Mouse (Mus musculus) forebrain, embryonic 13.5 days (tissue): ENCODE measurements around the gene Jak1. TPM values are rescaled to one million over a fixed set of nuclear protein-coding genes. Genes with fewer than 3 reads are reported as not detected.

Experiments
- ATAC-seq: fragments of 200-750 bp; cut with Nextera tagmentation; 2 replicates; pipeline ENCODE4 v1.8.0; 2017
- H3K27ac ChIP-seq: fragments of 300-500 bp; sonication (generic); 2 replicates; pipeline ENCODE4 v1.5.1; 2015; ENCODE audit warnings: inconsistent platforms, mild to moderate bottlenecking, moderate library complexity
- H3K27me3 ChIP-seq: fragments of 300-500 bp; sonication (generic); 2 replicates; pipeline ENCODE4 v1.6.1; 2015; ENCODE audit warnings: mild to moderate bottlenecking, inconsistent platforms
- H3K36me3 ChIP-seq: fragments of 300-500 bp; sonication (generic); 2 replicates; pipeline ENCODE4 v1.6.1; 2015; ENCODE audit warnings: mild to moderate bottlenecking, inconsistent platforms; ENCODE audit not compliant: poor library complexity, severe bottlenecking
- H3K4me1 ChIP-seq: fragments of 300-500 bp; sonication (generic); 2 replicates; pipeline ENCODE4 v1.6.1; 2015; ENCODE audit warnings: inconsistent platforms
- H3K4me2 ChIP-seq: fragments of 300-500 bp; sonication (generic); 2 replicates; pipeline ENCODE4 v1.6.1; 2015; ENCODE audit warnings: inconsistent platforms, mild to moderate bottlenecking, moderate library complexity
- H3K4me3 ChIP-seq: fragments of 300-500 bp; sonication (generic); 2 replicates; pipeline ENCODE4 v1.5.1; 2015; ENCODE audit warnings: mild to moderate bottlenecking, inconsistent platforms
- H3K9ac ChIP-seq: fragments of 300-500 bp; sonication (generic); 2 replicates; pipeline ENCODE4 v1.6.1; 2015; ENCODE audit warnings: mild to moderate bottlenecking, inconsistent platforms
- H3K9me3 ChIP-seq: fragments of 300-500 bp; sonication (generic); replicated peaks from 2 replicates; pipeline ENCODE4 v1.6.1; 2016; ENCODE audit warnings: inconsistent platforms
- WGBS: fragments of 180-500 bp; shearing (Covaris S2); methylation state at CpG from one replicate; pipeline ENCODE4 v1.1.7; 2015; 5-methylcytosine and 5-hydroxymethylcytosine counted together
- polyA plus RNA-seq: library from polyadenylated mRNA; unstranded; fragments of >200 nt; fragmentation: Nextera tagmentation; extraction: Ambion mirVana; gene quantifications from 2 replicates; pipeline ENCODE4 v1.2.1, GENCODE M21; 2015

The Jak1 gene
- polyA plus RNA-seq, 1 experiment from 2014 or later = 33.5 TPM

- no peaks in the 10 kb centered on the region for H3K4me1 ChIP-seq
- no peak overlapping the region for H3K4me3 ChIP-seq
- no peak overlapping the region for H3K4me2 ChIP-seq
- H3K27ac ChIP-seq = no peak overlapping the region
- no peak overlapping the region for H3K9ac ChIP-seq
- ATAC-seq = no peak
- H3K27me3 ChIP-seq = no peaks in the 10 kb centered on the region
- 83% methylated on average over 6 of the region's 6 CpGs for WGBS
- no peaks in the 10 kb centered on the region for H3K9me3 ChIP-seq
- peaks cover 15% of the 10 kb centered on the region; the same call in 1 of the 2 replicates for H3K36me3 ChIP-seq
These were observed 89.0 kb downstream of the Jak1 start for GRCm38 (mm10) chr4:101176123-101176522.

- Histone ChIP-seq H3K4me3 (no peak overlapping the region), H3K9ac (no peak overlapping the region), H3K4me2 (no peak overlapping the region), H3K9me3 (no peaks in the 10 kb centered on the region), H3K27ac (no peak overlapping the region), H3K4me1 (no peaks in the 10 kb centered on the region), H3K36me3 (peaks cover 26% of the 10 kb centered on the region; the same call in 1 of the 2 replicates), H3K27me3 (no peaks in the 10 kb centered on the region)
- ATAC-seq = no peak
- 79% methylated on average over 10 of the region's 10 CpGs for WGBS
These were observed 90.0 kb downstream of the Jak1 start for GRCm38 (mm10) chr4:101174916-101175625.

GRCm38 (mm10) chr4:101172738-101173137 lies 92.3 kb downstream of the Jak1 start:
- ATAC-seq = no peak

GRCm38 (mm10) chr4:101168189-101168778 lies 96.8 kb downstream of the Jak1 start:
- H3K27ac ChIP-seq = no peak overlapping the region
- H3K9ac ChIP-seq = no peak overlapping the region
- no peak overlapping the region for H3K4me2 ChIP-seq
- H3K9me3 ChIP-seq = no peaks in the 10 kb centered on the region
- no peaks in the 10 kb centered on the region for H3K27me3 ChIP-seq
- peak; percentile 50 for ATAC-seq
- WGBS = 61% methylated on average over 6 of the region's 6 CpGs
- H3K4me3 ChIP-seq = no peak overlapping the region
- peaks cover 30% of the 10 kb centered on the region for H3K36me3 ChIP-seq
- H3K4me1 ChIP-seq = no peaks in the 10 kb centered on the region

More at GRCm38 (mm10) chr4:101172738-101173137, 92.3 kb downstream of the Jak1 start:
- peaks cover 28% of the 10 kb centered on the region; the same call in 1 of the 2 replicates for H3K36me3 ChIP-seq
- H3K4me2 ChIP-seq = no peak overlapping the region
- no peaks in the 10 kb centered on the region for H3K27me3 ChIP-seq
- 88% methylated on average over 2 of the region's 2 CpGs for WGBS
- no peak overlapping the region for H3K4me3 ChIP-seq
- H3K27ac ChIP-seq = no peak overlapping the region
- no peaks in the 10 kb centered on the region for H3K9me3 ChIP-seq
- no peak overlapping the region for H3K9ac ChIP-seq
- H3K4me1 ChIP-seq = no peaks in the 10 kb centered on the region

GRCm38 (mm10) chr4:101167777-101168176 lies 97.3 kb downstream of the Jak1 start:
- Histone ChIP-seq H3K27me3 (no peaks in the 10 kb centered on the region), H3K36me3 (peaks cover 35% of the 10 kb centered on the region), H3K27ac (no peak overlapping the region), H3K4me3 (no peak overlapping the region), H3K4me1 (no peaks in the 10 kb centered on the region), H3K9ac (no peak overlapping the region), H3K9me3 (no peaks in the 10 kb centered on the region), H3K4me2 (no peak overlapping the region)
- no peak for ATAC-seq
- WGBS = 75% methylated on average over 1 of the region's 1 CpGs

- WGBS = 87% methylated on average over 4 of the region's 4 CpGs
- H3K27me3 ChIP-seq = no peaks in the 10 kb centered on the region
- no peak for ATAC-seq
- no peak overlapping the region for H3K4me3 ChIP-seq
- no peaks in the 10 kb centered on the region for H3K9me3 ChIP-seq
- H3K4me2 ChIP-seq = no peak overlapping the region
- H3K9ac ChIP-seq = no peak overlapping the region
- H3K27ac ChIP-seq = no peak overlapping the region
- H3K4me1 ChIP-seq = no peaks in the 10 kb centered on the region
- peaks cover 43% of the 10 kb centered on the region for H3K36me3 ChIP-seq
These were observed 99.3 kb downstream of the Jak1 start for GRCm38 (mm10) chr4:101165776-101166175.

GRCm38 (mm10) chr4:101164673-101165072 lies 100.4 kb downstream of the Jak1 start:
- Histone ChIP-seq H3K36me3 (peaks cover 40% of the 10 kb centered on the region), H3K9me3 (no peaks in the 10 kb centered on the region), H3K4me3 (no peak overlapping the region), H3K4me1 (no peaks in the 10 kb centered on the region), H3K9ac (no peak overlapping the region), H3K27ac (no peak overlapping the region), H3K27me3 (no peaks in the 10 kb centered on the region), H3K4me2 (no peak overlapping the region)
- ATAC-seq = no peak
- WGBS = 91% methylated on average over 2 of the region's 2 CpGs

GRCm38 (mm10) chr4:101164189-101164588 lies 100.9 kb downstream of the Jak1 start:
- Histone ChIP-seq H3K27ac (no peak overlapping the region), H3K9me3 (no peaks in the 10 kb centered on the region), H3K4me1 (no peaks in the 10 kb centered on the region), H3K27me3 (no peaks in the 10 kb centered on the region), H3K9ac (no peak overlapping the region), H3K4me2 (no peak overlapping the region), H3K4me3 (no peak overlapping the region), H3K36me3 (peaks cover 44% of the 10 kb centered on the region)
- ATAC-seq = no peak
- WGBS = 89% methylated on average over 2 of the region's 2 CpGs

- H3K27ac ChIP-seq = no peak overlapping the region
These were observed 104.3 kb downstream of the Jak1 start for GRCm38 (mm10) chr4:101160821-101161220.

GRCm38 (mm10) chr4:101159191-101159764 lies 105.8 kb downstream of the Jak1 start:
- Histone ChIP-seq H3K4me1 (no peaks in the 10 kb centered on the region), H3K27me3 (no peaks in the 10 kb centered on the region), H3K36me3 (peaks cover 64% of the 10 kb centered on the region), H3K4me3 (no peak overlapping the region), H3K27ac (no peak overlapping the region), H3K4me2 (no peak overlapping the region), H3K9me3 (no peaks in the 10 kb centered on the region), H3K9ac (no peak overlapping the region)
- ATAC-seq = no peak
- 86% methylated on average over 12 of the region's 12 CpGs for WGBS

More at GRCm38 (mm10) chr4:101160821-101161220, 104.3 kb downstream of the Jak1 start:
- 97% methylated on average over 1 of the region's 1 CpGs for WGBS
- H3K4me2 ChIP-seq = no peak overlapping the region
- H3K27me3 ChIP-seq = no peaks in the 10 kb centered on the region
- no peaks in the 10 kb centered on the region for H3K4me1 ChIP-seq
- ATAC-seq = no peak
- no peak overlapping the region for H3K4me3 ChIP-seq
- no peaks in the 10 kb centered on the region for H3K9me3 ChIP-seq
- peaks cover 67% of the 10 kb centered on the region for H3K36me3 ChIP-seq
- H3K9ac ChIP-seq = no peak overlapping the region

- no peak overlapping the region for H3K27ac ChIP-seq
- H3K9ac ChIP-seq = no peak overlapping the region
- no peaks in the 10 kb centered on the region for H3K27me3 ChIP-seq
- no peaks in the 10 kb centered on the region for H3K9me3 ChIP-seq
- no peak overlapping the region for H3K4me2 ChIP-seq
- H3K4me3 ChIP-seq = no peak overlapping the region
- no peaks in the 10 kb centered on the region for H3K4me1 ChIP-seq
- WGBS = 95% methylated on average over 6 of the region's 6 CpGs
- H3K36me3 ChIP-seq = peaks cover 67% of the 10 kb centered on the region
- ATAC-seq = no peak
These were observed 106.8 kb downstream of the Jak1 start for GRCm38 (mm10) chr4:101158282-101158681.

GRCm38 (mm10) chr4:101157476-101157875 lies 107.6 kb downstream of the Jak1 start:
- WGBS = 93% methylated on average over 5 of the region's 5 CpGs
- ATAC-seq = no peak
- Histone ChIP-seq H3K4me3 (no peak overlapping the region), H3K27me3 (no peaks in the 10 kb centered on the region), H3K36me3 (peaks cover 65% of the 10 kb centered on the region), H3K9ac (no peak overlapping the region), H3K4me1 (no peaks in the 10 kb centered on the region), H3K4me2 (no peak overlapping the region), H3K27ac (no peak overlapping the region), H3K9me3 (no peaks in the 10 kb centered on the region)
